Mouse (Mus musculus): Measurements from ENCODE around the gene Rph3al.

DNA sequence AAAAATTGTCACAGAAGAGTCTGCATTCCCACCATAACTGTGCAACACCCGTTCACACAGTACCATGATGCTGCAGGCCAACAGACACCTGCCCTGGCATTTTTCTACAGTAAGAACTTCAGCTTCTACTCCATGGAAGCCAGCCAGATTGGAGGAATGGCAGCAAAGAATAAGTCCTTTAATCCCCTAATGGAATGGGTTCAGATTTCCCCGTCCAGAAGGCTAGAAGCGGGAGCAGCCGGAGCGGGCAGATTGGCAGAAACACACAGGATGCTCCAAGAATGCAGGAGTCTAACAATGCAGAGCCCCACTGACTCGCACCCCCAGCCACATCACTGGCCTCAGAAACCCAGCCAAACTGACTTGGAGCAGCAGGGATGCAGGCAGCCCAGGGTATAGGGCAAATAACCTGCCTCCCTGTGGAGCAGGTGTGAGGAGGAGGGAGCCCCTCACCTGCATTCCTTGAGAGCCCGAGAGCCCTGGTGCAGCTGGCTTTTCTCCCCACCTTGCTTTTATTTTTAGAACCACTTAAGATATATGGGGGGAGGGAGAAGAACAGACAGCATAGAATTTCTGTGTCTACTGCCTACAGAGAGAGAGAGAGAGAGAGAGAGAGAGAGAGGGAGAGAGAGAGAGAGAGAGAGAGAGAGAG, 34.8 kb upstream of the Rph3al start:
- no peak for TF ChIP-seq POLR2A (IDR thresholded peaks at IDR 0.05; ENCODE audit: low read depth, low read length)
- no peak for TF ChIP-seq CTCF (IDR thresholded peaks at IDR 0.05; ENCODE audit: extremely low read depth, insufficient read depth, insufficient read length, insufficient replicate concordance)
